Mouse (Mus musculus) CH12.LX (cell line): Measurements from ENCODE around the gene Nr1h4. TPM values are rescaled to one million over a fixed set of nuclear protein-coding genes. Genes with fewer than 3 reads are reported as not detected.

Experiments
- DNase-seq: peaks from one replicate; pipeline ENCODE4 v3.0.0-alpha.2; 2013; ENCODE audit errors: extremely low read depth
- H3K27ac ChIP-seq: 2 replicates; pipeline ENCODE4 v1.5.1; 2012; ENCODE audit warnings: low read depth, mild to moderate bottlenecking, control low read depth, moderate library complexity; ENCODE audit not compliant: insufficient read depth
- H3K27me3 ChIP-seq: replicated peaks from 2 replicates; pipeline ENCODE3; 2012; ENCODE audit warnings: inconsistent platforms
- H3K36me3 ChIP-seq, 2 experiments: replicated peaks in 1 of 2; 2 replicates each; pipeline versions ENCODE3 to v1.6.1; 2012; ENCODE audit warnings: inconsistent platforms in 1 of 2, low read length in 1 of 2, mild to moderate bottlenecking in 1 of 2, mixed read lengths in 1 of 2, moderate library complexity in 1 of 2; ENCODE audit not compliant: control insufficient read depth in 1 of 2, insufficient read depth in 1 of 2
- H3K4me1 ChIP-seq, 2 experiments: 2 replicates each; pipeline ENCODE4 v1.6.1; 2012; ENCODE audit warnings: inconsistent platforms in 1 of 2, moderate library complexity in 1 of 2; ENCODE audit not compliant: insufficient read depth in 2 of 2, control insufficient read depth in 1 of 2
- H3K4me2 ChIP-seq: 2 replicates; pipeline ENCODE4 v1.6.1; 2012; ENCODE audit warnings: low read depth, mild to moderate bottlenecking, control low read depth; ENCODE audit not compliant: poor library complexity, insufficient read depth, severe bottlenecking
- H3K4me3 ChIP-seq, 3 experiments: fragments of 150-350 bp in 1 of 3; sonication (generic) in 1 of 3; replicated peaks in 1 of 3; 2 replicates each; pipeline versions ENCODE3 to v1.5.1; 2011 to 2012; ENCODE audit warnings: low read depth in 2 of 3, low read length in 2 of 3, mild to moderate bottlenecking in 2 of 3, moderate library complexity in 2 of 3, control low read depth in 1 of 3, improper control_type of control experiment in 1 of 3, inconsistent platforms in 1 of 3, mixed read lengths in 1 of 3; ENCODE audit not compliant: poor library complexity in 1 of 3
- H3K79me2 ChIP-seq: replicated peaks from 2 replicates; pipeline ENCODE4 v1.6.1; 2012; ENCODE audit warnings: mild to moderate bottlenecking, moderate library complexity; ENCODE audit not compliant: control insufficient read depth, poor library complexity, insufficient read depth, severe bottlenecking; ENCODE audit errors: extremely low read depth
- H3K9ac ChIP-seq: 2 replicates; pipeline ENCODE4 v1.6.1; 2012; ENCODE audit warnings: low read depth, mild to moderate bottlenecking, control low read depth, moderate library complexity; ENCODE audit not compliant: insufficient read depth
- H3K9me3 ChIP-seq: replicated peaks from 2 replicates; pipeline ENCODE3; 2012; ENCODE audit warnings: low read length, inconsistent platforms, mixed read lengths
- BHLHE40 ChIP-seq: IDR thresholded peaks from 2 replicates; pipeline ENCODE4 v1.6.1; 2011; ENCODE audit warnings: mild to moderate bottlenecking, low read depth, low read length, improper control_type of control experiment
- CHD1 ChIP-seq: IDR thresholded peaks from 2 replicates; pipeline ENCODE4 v1.6.1; 2012; ENCODE audit warnings: low read depth, low read length, improper control_type of control experiment, inconsistent platforms
- CHD2 ChIP-seq: IDR thresholded peaks from 2 replicates; pipeline ENCODE4 v1.6.1; 2011; ENCODE audit warnings: low read length, improper control_type of control experiment
- CTCF ChIP-seq, 2 experiments: IDR thresholded peaks in 1 of 2; conservative IDR thresholded peaks in 1 of 2; 2 replicates each; pipeline ENCODE4 v1.5.1; 2011 to 2012; ENCODE audit warnings: low read depth in 2 of 2, low read length in 2 of 2, improper control_type of control experiment in 1 of 2, inconsistent platforms in 1 of 2, mild to moderate bottlenecking in 1 of 2, moderate library complexity in 1 of 2
- EP300 ChIP-seq: IDR thresholded peaks from 2 replicates; pipeline ENCODE4 v1.6.1; 2011; ENCODE audit warnings: low read length, improper control_type of control experiment
- HCFC1 ChIP-seq: IDR thresholded peaks from 2 replicates; pipeline ENCODE4 v1.6.1; 2012; ENCODE audit warnings: low read depth, mild to moderate bottlenecking, inconsistent platforms, low read length, improper control_type of control experiment
- IRF4 ChIP-seq: IDR thresholded peaks from 2 replicates; pipeline ENCODE4 v1.6.1; 2014; ENCODE audit warnings: low read depth, mild to moderate bottlenecking, inconsistent platforms, low read length, improper control_type of control experiment
- MAX ChIP-seq: IDR thresholded peaks from 2 replicates; pipeline ENCODE4 v1.6.1; 2011; ENCODE audit warnings: low read length, improper control_type of control experiment
- MEF2A ChIP-seq: IDR thresholded peaks from 2 replicates; pipeline ENCODE4 v1.6.1; 2014; ENCODE audit warnings: low read depth, mild to moderate bottlenecking, inconsistent platforms, low read length, improper control_type of control experiment, borderline replicate concordance
- MXI1 ChIP-seq: IDR thresholded peaks from 2 replicates; pipeline ENCODE4 v1.6.1; 2011; ENCODE audit warnings: mild to moderate bottlenecking, low read depth, low read length, improper control_type of control experiment
- NELFE ChIP-seq: IDR thresholded peaks from 2 replicates; pipeline ENCODE4 v1.6.1; 2011; ENCODE audit warnings: low read depth, low read length, improper control_type of control experiment
- NRF1 ChIP-seq: IDR thresholded peaks from 2 replicates; pipeline ENCODE4 v1.6.1; 2014; ENCODE audit warnings: low read depth, mild to moderate bottlenecking, inconsistent platforms, low read length, improper control_type of control experiment, moderate library complexity
- POLR2A ChIP-seq: IDR thresholded peaks from 2 replicates; pipeline ENCODE4 v1.6.1; 2011; ENCODE audit warnings: low read depth, mild to moderate bottlenecking, improper control_type of control experiment, low read length
- RAD21 ChIP-seq: IDR thresholded peaks from 2 replicates; pipeline ENCODE4 v1.6.1; 2011; ENCODE audit warnings: low read depth, mild to moderate bottlenecking, low read length, improper control_type of control experiment, moderate library complexity
- SIN3A ChIP-seq: IDR thresholded peaks from 2 replicates; pipeline ENCODE4 v1.6.1; 2012; ENCODE audit warnings: low read length, improper control_type of control experiment, inconsistent platforms
- SMC3 ChIP-seq: IDR thresholded peaks from 2 replicates; pipeline ENCODE4 v1.6.1; 2011; ENCODE audit warnings: low read depth, low read length, improper control_type of control experiment
- TBP ChIP-seq: conservative IDR thresholded peaks from 2 replicates; pipeline ENCODE4 v1.6.1; 2011; ENCODE audit warnings: low read depth, low read length, improper control_type of control experiment
- TCF12 ChIP-seq: IDR thresholded peaks from 2 replicates; pipeline ENCODE4 v1.6.1; 2014; ENCODE audit warnings: low read depth, mild to moderate bottlenecking, inconsistent platforms, low read length, improper control_type of control experiment
- USF1 ChIP-seq: IDR thresholded peaks from 2 replicates; pipeline ENCODE4 v1.6.1; 2014; ENCODE audit warnings: low read depth, mild to moderate bottlenecking, inconsistent platforms, low read length, improper control_type of control experiment
- ZKSCAN1 ChIP-seq: IDR thresholded peaks from 2 replicates; pipeline ENCODE4 v1.6.1; 2012; ENCODE audit warnings: low read depth, inconsistent platforms, low read length, improper control_type of control experiment, borderline replicate concordance
- ZMIZ1 ChIP-seq: IDR thresholded peaks from 2 replicates; pipeline ENCODE4 v1.6.1; 2012; ENCODE audit warnings: low read depth, mild to moderate bottlenecking, inconsistent platforms, low read length, improper control_type of control experiment
- ZNF384 ChIP-seq: IDR thresholded peaks from 2 replicates; pipeline ENCODE4 v1.6.1; 2012; ENCODE audit warnings: low read depth, low read length, improper control_type of control experiment, inconsistent platforms
- dilution Hi-C: fragments of 300-500 bp; cut with MboI; formaldehyde crosslinking; loops from 2 replicates; pipeline ENCODE4 v1.14.3; 2020; ENCODE audit warnings: low sequenced_read_pairs; ENCODE audit not compliant: extremely low pct_unique_long_range_greater_than_20kb, extremely low pct_ligation_motif_present
- in situ Hi-C: fragments of 300-500 bp; cut with MboI; formaldehyde crosslinking; loops from 3 replicates; pipeline ENCODE4 v1.14.3; 2019; ENCODE audit warnings: low sequenced_read_pairs, low pct_ligation_motif_present, low pct_unique_long_range_greater_than_20kb, mixed read lengths
- polyA plus RNA-seq: library from polyadenylated mRNA; unstranded; fragments of >175 nt; gene quantifications from 2 replicates; pipeline ENCODE4 v1.2.1, GENCODE M21; 2012; ENCODE audit warnings: low read depth; ENCODE audit not compliant: insufficient read length
- total RNA-seq, 2 experiments: library from RNA; depleted of rRNA; stranded (reverse); fragments of 300-350 nt in 1 of 2; fragments of >200 nt in 1 of 2; gene quantifications; 2 replicates each; pipeline ENCODE4 v1.2.3; 2012 to 2014

The Nr1h4 gene
- total and polyA plus RNA-seq, 3 experiments: not detected

GRCm38 (mm10) chr10:89443623-89444151 lies 89.7 kb downstream of the Nr1h4 start, which contains the start of gene Gas2l3:
Gene Gas2l3, minus strand, starts transcription at chr10:89443967.
- peaks cover 4% of the 10 kb centered on the region for H3K9me3 ChIP-seq
- peak within 1 kb of the TSS; percentile 92 for H3K4me2 ChIP-seq
- peak within 1 kb of the TSS; percentile 82 to 93 (median 92) for H3K4me3 ChIP-seq
- dilution Hi-C loops: no loop called here
- no peak; the same call in 1 of the 2 replicates for TF ChIP-seq MEF2A
- no peak for TF ChIP-seq NRF1
- peak; percentile 58 for TF ChIP-seq BHLHE40
- TF ChIP-seq ZMIZ1: peak; percentile 74; the same call in 1 of the 2 replicates
- no peak for TF ChIP-seq EP300
- no peak; the same call in 1 of the 2 replicates for TF ChIP-seq CHD1
- TF ChIP-seq TBP: peak; percentile 81
- TF ChIP-seq IRF4: no peak
- peak; percentile 49 for TF ChIP-seq HCFC1
- TF ChIP-seq MXI1: 0 out of 2 replicates have a peak, but pooled peaks have one; percentile 44
- TF ChIP-seq ZNF384: no peak
- TF ChIP-seq NELFE: peak; percentile 82
- no peak for TF ChIP-seq USF1
- peak; percentile 55 for TF ChIP-seq SIN3A
- TF ChIP-seq TCF12: peak; percentile 63; the same call in 1 of the 2 replicates
- no peak for TF ChIP-seq CTCF (conservative IDR thresholded peaks at IDR 0.05 in 1 of 2, IDR thresholded peaks at IDR 0.05 in 1 of 2; ENCODE audit: low read depth in 2 of 2, low read length in 2 of 2)
- peak; percentile 82 for TF ChIP-seq POLR2A
- no peak for TF ChIP-seq RAD21
- no peak for TF ChIP-seq SMC3
- TF ChIP-seq CHD2: peak; percentile 93
- no peak for TF ChIP-seq ZKSCAN1
- no peak; the same call in 1 of the 2 replicates for TF ChIP-seq MAX
- peaks cover 0 to 22% of the 10 kb centered on the region in 2 experiments; a peak in 2 of 4 replicates for H3K4me1 ChIP-seq
- in situ Hi-C loops: no loop called here
- peaks cover 9% of the 10 kb centered on the region for H3K79me2 ChIP-seq
- H3K27ac ChIP-seq: peak within 1 kb of the TSS; percentile 2; the same call in 1 of the 2 replicates
- no peaks in the 10 kb centered on the region for H3K27me3 ChIP-seq
- peaks cover 0 to 21% of the 10 kb centered on the region in 2 experiments for H3K36me3 ChIP-seq
- peak; percentile 84 for DNase-seq
- peak within 1 kb of the TSS; percentile 49 for H3K9ac ChIP-seq
